Mouse (Mus musculus) thymus, adult 18-20 months (tissue): Measurements from ENCODE around the gene E2f1.

ENCODE experiments used
- DNase-seq, 2 experiments: peaks; one replicate each; pipeline ENCODE4 v3.0.0; 2022; ENCODE audit warnings: mixed read lengths in 2 of 2

Gene E2f1

GRCm38 (mm10) chr2:154550937-154551336 lies 18.8 kb downstream of the E2f1 start:
- no peak for DNase-seq

DNA sequence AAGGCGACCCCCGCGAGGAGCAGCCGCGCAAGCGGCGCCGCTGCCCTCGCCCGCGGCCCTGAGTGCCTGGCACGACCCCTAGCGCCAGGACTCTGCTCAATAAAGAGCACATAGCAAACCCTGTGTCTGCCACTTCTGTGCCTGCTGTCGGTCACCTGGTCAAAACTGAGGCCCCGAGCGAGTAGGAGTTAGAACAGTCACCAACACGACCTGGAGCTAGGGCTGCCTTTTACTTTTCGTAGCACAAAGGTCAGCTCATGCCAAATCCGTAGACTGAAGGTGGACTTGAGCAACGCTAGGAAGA lies 19.9 kb downstream of the E2f1 start:
- no peak for DNase-seq

DNA sequence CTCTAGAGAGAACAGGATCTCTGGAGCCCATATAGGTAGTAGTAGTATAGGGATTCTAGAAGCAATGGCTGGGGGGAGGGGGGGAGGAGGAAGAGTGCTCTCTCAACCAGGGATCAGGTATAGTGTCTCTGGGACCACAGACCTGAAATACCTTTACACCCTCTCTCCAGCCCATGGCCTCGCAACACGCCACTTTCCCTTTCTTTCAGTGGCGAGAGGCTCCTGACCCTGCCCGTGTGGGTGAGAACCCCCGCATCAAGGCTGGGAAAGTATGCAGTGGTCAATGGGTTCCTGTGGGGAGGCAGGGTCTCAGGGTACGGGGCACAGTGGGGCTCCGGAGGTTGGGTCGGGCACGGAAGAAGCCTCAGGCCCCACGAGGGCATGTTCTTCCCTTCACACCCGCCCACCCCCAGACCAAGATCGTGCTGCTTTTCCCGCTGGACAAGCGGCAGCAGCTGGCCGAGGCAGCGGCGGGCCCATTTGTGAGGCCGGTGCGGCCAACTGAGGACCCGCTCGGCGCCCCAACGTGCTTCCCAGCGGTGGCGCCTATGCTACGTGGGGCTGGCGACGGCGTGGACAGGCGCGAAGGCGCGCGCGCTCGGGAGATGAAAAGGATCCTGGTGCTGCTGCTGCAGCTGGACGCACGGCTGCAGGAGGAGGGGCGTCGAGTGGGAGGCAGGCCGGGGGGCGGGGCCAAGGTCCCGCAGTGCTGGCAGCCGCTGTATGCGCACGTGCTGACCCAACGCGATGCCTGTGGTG lies 20.4 kb downstream of the E2f1 start:
- peak; percentile 51 to 54 for DNase-seq

- DNase-seq = no peak
These were observed 21.0 kb downstream of the E2f1 start for GRCm38 (mm10) chr2:154548688-154549087.

DNA sequence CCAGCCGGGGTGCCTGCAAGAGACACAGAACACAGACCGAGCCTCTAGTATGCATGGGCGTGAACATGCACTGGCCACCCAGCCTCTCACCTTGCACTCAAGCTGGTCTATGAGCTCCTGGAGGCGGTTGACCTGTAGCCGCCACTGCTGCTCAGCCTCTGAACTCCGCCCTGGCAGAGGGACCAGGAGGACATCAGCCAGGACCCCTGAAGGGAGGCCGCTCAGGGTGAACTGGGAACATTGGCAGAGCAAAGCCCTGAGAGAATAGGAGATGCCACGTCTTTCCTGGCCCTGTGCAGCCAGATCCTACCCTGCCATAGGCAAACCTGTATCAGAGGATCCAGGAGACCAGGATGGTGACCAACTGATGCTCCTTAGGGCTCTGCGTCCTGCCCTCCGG lies 23.0 kb downstream of the E2f1 start, which contains the start of gene 1700003F12Rik:
Gene 1700003F12Rik, plus strand, starts transcription at position 375 of the 400 bp plus-strand sequence.
- no peak for DNase-seq

GRCm38 (mm10) chr2:154543567-154544347 lies 25.9 kb downstream of the E2f1 start:
- DNase-seq = no peak

- DNase-seq = no peak
These were observed 28.1 kb downstream of the E2f1 start for GRCm38 (mm10) chr2:154541630-154542029.

- DNase-seq = no peak
These were observed 30.0 kb downstream of the E2f1 start for GRCm38 (mm10) chr2:154539720-154540119.

DNA sequence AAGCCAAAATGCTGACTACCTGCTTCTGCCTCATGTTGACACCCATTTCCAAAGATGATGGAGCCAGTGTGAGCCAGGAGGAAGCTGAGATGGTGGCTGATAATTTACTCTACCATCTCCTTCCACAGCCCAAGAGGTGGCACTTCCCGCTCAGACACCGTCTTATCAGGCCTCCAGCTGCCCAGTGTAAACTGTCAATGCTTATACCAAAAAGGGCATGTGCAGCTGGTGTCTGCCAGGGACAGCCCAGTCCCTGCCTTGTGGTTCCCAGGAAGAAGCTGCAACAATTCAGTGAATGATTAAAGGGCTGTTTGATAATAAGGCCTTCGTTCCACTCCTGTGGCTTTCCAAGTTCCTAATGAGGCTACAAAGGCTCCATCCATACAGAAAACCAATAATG lies 31.0 kb downstream of the E2f1 start:
- no peak for DNase-seq

DNA sequence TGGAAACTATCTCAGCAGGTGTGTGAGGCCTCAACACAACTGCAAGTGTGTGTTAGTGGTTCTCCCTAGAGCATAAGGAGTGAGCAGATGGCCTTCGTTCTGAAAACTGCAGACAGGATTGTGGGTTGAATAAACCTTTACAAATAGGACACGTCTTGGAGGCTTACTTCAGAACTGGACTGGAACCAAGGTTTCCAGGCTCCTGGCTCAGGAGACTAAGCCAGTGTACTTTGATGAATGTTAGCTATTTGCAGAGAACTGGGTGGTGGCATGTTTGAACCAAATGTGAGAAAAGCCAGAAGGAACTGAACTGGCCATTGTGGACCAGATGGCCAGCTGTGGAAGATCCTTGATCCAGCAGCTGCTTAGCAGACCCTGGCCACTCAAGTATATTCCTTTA lies 31.4 kb downstream of the E2f1 start:
- DNase-seq = no peak

DNA sequence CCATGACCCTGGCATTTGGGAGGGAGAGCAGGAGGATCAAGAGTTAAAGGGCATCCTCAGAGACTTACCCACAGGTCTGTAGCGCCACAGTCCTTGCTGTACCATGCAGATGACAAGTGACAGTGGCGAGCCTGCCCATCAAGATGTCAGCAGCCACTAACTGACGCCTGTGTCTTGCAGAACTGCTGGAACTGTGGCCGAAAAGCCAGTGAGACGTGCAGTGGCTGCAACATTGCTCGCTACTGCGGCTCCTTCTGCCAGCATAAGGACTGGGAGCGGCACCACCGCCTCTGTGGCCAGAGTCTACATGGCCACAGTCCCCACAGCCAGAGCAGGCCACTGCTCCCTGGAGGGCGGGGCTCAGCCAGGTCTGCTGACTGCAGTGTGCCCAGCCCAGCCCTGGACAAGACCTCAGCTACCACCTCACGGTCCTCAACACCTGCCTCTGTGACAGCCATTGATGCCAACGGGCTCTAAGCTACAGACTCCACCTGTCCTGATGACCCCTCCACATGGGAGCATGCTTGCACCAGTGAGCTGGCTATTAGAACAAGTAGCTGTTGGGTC lies 34.9 kb downstream of the E2f1 start:
- DNase-seq = no peak

- no peak for DNase-seq
These were observed 36.8 kb downstream of the E2f1 start for GRCm38 (mm10) chr2:154532888-154533287.

- no peak for DNase-seq
These were observed 43.2 kb downstream of the E2f1 start for GRCm38 (mm10) chr2:154526531-154526930.

DNA sequence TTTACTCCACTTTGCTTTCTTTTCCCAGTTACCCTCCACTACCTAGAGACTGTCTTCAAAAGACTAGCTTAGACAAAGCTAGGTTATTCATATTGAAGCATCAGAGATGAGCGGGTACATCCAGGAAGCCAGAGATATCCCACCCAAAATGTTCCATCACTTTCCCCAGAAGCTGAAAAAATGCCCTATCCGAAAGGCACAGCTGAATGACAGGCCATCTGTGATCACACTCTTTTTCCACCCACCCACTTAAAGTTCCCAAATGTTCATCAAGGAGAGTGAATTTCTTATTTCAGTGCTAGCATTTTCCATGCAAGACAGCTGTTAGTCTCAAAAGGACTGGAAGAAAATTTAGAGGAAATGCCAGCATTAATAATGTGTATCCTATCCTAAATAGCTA lies 44.4 kb downstream of the E2f1 start:
- no peak for DNase-seq

GRCm38 (mm10) chr2:154522334-154522733 lies 47.4 kb downstream of the E2f1 start:
- DNase-seq = no peak

GRCm38 (mm10) chr2:154521449-154521848 lies 48.2 kb downstream of the E2f1 start:
- no peak for DNase-seq

DNA sequence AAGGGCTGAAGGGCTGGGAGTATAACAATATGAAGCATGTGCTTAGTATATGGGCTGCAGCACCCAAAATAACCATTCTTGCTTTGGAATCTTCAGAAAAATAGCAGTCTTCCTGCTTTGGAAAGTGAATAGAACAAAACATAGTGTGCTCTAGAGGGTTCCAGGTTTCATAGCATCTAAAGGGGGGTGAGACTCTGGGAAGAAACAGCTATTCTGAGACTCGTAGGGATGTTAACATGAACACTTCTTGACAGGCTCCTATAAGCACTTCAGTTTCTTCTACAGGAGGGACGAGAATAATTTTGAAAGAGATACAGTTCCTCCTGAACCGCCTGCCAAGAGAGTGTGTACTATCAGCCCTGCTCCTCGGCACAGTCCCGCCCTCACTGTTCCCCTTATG lies 52.3 kb downstream of the E2f1 start:
- DNase-seq = no peak

DNA sequence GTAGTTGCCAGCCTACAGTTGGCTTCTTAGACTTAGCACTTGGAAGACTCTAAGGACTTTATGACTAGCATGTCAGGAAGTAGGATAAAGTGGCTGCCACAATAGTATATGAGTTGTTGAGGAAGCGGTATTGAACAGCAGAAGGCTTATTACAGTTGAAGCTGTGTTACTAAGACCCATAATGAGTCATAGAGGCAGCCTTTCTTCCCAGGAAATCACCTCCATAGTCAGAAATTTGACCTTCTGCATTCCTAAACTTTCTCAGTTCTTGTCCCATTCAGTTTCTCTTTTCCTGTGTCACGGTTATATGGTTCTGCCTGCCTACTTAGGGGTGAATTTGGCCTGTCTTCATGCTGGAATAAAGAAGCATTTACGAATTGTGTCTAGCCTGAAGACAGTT lies 52.7 kb downstream of the E2f1 start:
- DNase-seq = no peak

GRCm38 (mm10) chr2:154510141-154510540 lies 59.6 kb downstream of the E2f1 start:
- no peak for DNase-seq
